Mouse (Mus musculus): Measurements from ENCODE around the gene Col6a3.
A peak's percentile ranks its signal among the peaks of the same experiment; 100 is the strongest.

Gene Col6a3

DNA sequence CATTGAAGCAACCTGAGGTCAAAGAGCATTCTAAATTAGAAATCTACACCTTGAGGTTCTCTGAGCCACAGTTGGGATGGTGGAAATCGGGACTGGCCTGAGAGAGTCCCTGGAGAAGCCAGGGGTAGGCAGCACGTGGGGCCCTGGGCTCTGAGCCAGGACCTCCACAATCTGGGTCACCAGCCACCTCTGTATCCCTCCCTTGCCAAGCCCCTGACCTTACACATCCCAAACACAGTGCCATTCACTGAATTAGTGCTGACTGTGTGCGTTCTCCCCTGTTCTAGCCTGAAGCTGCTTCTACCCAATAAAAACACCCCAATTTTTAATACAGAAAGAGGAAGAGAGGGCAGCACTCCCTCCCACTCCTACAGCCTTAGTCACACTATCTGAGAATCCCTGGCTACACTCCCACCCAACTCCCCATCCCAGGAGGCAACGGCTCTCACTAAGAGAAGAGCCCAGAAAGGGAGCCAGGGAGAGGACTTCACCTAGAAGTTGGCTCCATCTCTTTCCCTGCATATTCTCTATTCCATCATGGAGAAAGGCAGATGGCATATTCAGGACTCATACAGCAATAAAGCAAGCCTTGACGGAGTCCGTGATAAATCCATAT, 46.4 kb downstream of the Col6a3 start:
- no peak for DNase-seq (ENCODE audit: low spot score in 2 of 2)

DNA sequence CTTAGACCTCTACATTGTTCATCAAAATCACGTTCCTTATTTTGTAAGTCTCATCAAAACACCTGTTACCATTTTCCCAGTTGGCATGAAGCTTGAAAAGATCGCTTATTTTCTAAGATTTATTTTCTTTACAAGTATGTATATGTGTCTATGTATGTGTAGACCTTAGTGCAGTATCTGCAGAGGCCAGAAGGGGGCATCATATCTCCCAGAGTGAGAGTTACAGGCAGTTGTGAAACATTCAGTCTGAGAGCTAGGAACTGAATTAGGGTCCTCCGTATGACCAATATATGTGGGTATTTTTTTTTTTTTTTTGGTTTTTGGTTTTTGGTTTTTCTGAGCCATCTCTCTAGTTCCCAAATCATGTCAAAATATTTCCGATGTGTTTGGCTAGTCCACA, 50.4 kb downstream of the Col6a3 start:
- no peak for DNase-seq (ENCODE audit: low spot score in 2 of 2)

DNA sequence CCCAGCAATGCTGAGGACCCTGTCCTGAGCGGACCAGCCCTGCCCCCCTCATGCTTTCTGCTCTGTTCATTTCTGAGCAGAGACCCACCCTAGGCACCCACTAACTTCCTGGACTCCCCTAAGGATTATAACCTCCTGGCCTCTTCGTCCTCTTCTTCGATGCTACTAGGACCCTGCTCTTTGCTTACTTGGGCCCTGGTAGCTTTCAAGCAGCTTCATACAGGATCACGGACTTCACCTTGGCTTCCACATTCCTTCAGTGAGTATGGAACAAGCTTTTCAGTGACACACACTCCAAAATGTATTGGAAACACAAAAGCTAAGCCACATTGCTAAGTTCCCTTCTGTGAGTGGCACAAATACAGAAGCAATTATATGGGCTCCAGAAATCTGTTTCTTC, 52.8 kb downstream of the Col6a3 start:
- no peak for DNase-seq (ENCODE audit: low spot score in 2 of 2)

DNA sequence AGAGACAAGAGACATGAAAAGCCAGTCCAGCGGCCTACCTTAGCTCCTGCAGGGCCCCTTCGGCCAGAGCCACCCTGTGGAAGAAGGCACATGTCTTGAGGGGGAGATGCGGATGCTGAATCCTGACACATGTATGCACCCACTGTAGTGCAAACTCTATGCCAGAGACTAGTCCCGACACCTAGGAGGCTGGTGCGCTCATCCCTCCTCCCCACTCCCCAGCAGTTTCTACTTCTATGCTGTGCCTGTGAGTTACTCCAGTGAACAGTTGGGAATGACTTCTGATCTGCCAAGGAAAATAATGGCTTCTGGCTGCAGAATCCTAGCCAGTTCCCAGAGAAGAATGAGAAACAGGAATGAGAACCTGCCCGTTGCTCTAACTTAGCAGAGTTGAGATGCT, 54.3 kb downstream of the Col6a3 start:
- no peak for DNase-seq (ENCODE audit: low spot score in 2 of 2)

DNA sequence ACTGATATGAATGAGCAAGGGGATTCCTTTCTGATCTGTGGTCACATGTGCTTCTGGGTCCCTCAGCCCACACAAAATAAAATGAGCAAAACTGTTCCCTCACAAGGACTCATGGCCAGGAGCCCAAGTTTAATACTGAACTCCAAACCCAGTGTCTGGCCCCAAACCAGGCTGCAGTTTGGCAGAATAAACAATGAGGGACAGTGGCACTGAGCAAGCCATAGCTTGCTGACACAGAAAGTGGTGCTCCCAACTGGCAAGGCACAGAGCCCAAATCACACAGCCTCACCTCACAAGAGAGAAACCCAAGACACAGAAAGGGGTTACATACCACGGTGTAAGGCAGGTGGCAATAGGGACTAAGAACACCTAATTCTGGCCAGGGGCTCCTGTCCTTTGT, 63.3 kb downstream of the Col6a3 start:
- no peak for DNase-seq (ENCODE audit: low spot score in 2 of 2)

DNA sequence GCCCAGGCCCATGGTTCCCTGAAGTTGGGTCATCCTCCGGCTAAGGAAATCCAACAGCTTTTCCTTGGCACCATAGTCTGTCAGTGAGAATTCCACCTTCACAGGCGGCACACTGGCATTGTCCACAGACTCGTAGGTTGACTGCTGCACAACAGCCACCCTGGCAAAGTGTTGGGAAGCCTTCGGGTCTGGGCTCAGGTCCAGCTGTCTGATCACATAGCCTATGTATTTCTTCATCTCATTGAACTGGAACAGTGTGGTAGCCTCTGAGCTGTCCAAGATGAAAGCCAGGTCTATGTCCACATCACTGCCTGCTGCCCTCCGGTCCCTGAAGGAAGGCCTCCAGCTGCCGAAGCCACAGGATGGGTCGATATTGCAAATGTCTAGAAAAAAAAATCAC, 64.7 kb downstream of the Col6a3 start:
- no peak for DNase-seq (ENCODE audit: low spot score in 2 of 2)

DNA sequence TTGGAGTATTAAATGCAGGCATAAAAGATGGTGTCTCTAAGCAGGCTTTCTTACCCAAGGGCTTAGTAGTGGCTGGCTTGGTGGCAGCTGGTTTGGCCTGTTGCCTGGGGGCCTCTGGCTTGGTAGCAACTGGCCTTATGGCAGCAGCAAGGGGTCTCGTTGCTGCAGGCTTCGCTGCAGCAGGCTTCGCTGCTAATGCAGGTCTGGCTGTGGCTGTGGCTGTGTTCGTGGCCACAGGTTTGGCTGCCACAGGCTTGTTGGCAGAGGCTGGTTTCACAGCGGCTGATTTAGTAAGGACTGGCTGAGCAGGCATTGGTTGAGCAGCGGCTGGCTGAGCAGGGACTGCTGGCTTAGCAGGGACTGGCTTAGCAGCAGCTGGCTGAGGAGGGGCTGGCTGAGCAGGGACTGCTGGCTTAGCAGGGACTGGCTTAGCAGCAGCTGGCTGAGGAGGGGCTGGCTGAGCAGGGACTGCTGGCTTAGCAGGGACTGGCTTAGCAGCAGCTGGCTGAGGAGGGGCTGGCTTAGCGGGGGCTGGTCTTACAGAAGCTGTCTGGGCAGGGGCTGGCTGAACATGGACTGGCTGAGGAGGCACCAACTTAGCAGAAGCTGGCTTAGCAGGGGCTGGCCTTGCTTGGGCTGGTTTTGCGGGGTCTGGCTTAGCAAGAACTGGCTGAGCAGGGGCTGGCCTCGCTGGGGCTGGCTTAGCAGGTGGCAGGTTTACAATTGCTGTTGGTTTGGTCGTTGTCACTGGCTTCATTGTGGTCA, 68.1 kb downstream of the Col6a3 start:
- peak; percentile 22 to 37 for DNase-seq (ENCODE audit: low spot score in 2 of 2)

DNA sequence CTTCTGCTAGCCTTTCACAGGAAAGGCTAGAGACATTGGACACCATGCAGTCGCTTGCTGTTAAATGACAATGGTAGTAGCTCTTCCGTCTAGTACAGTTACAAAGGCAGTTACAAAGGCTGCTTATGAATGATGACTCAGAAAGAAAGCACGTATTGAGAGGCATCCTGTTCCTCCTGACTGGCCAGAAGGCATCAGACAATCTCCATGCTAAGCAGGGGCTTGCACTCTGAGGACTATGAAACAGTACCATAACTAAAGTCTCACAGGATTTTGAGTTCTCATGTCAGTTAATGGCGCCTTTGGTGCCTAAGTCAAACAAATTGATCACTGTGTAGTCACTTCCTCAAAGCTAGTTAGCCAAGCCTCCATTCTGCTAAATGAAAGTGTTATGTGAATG, 72.6 kb downstream of the Col6a3 start:
- no peak for DNase-seq (ENCODE audit: low spot score in 2 of 2)

DNA sequence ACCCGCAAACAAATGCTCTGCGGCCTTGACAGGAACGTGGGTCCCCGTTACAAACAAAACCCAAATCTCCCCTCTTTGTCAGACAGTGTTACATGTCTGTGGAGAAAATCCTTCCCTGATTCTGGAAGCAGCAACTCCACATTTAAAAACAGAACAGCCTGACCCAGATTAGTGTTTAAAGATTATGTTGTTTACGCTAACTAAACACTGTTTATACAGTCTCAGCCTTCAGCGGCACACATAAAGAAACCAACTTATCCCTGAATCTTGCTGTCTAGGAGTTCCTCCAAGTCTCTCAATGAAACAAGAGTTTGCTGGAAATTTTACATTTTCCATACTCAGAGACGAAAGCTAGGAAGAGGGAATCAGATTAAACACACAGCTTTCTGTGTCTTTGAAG, 73.7 kb downstream of the Col6a3 start:
- DNase-seq (ENCODE audit: low spot score in 2 of 2), result no peak

DNA sequence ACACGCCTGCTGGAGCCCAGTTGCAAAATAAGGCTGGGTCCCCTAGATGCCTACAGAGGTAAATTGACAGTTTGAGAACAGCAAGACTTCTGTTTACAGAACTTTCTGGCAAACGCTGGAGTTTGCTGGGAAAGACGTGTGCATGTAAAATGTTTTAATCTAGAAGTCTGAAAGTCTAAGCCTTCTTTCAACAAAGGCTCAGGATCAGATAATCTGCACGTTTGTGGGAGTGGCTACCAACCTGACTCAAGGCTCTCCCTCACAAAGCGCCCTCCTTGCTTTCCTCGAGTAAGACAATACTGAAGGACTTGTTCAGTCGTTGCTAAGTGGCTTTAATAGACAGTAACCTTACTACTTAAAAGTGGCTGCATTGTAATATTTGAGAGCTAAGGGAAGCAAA, 74.5 kb downstream of the Col6a3 start:
- no peak for DNase-seq (ENCODE audit: low spot score in 2 of 2)

DNA sequence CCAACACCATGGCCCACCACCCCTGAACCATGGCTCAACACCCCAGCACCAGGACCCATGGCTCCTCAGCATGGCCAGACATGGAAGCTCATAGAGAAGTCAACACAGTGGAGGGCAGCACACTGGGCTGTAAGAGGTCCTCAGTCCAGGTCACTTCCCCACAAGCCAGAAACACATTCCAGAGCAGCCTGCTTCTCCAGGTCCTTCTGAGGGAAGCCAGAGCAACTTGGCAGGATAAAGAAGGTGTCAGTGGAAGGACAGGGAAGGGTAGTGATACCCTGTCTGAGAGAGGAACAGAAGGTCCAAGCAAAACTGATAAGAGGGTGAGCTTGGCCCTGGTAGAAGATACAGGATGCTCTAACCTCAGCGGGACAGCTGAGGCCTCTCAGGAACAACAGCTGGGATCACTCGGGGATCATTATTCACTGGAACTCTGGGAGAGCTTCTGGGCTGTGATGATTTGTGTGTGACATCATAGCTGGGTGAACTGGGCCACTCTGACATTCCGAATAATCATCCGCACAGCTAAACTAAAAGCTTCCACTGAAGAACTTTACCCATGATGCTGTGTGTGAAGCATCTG, 85.6 kb downstream of the Col6a3 start:
- no peak for DNase-seq (ENCODE audit: low spot score in 2 of 2)

DNA sequence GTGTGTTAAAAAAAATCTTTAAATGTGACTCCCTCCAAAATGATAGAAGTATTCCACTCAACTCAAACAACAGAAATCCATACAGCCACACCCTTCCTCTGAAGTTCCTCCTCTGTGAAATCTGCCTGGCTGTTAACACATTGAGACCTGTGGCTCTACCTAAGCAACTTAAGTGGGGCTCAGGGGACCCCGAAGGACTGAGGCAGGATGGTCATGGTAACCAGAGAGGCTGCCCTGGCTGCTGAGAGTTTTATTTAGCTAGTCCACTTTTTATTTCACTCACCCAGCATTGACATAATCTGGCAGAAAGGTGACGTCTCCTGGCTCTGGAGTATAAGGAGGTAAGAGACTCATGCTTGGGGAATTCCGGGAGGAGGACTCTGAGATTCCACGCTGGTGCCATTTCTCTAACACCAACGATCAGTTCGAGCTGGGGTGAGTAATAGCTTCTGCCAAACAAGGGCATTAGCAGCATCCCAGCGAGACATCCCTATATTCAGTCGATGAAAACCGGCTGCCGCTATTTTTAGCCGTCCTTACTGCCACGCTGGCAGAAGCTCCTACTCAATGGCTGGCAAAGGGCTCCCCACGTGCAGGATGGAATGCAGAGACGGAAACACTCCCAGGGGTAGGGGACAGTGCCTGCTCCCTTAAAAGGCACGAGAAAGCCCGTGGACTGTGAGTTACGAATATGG, 89.8 kb downstream of the Col6a3 start:
- no peak for DNase-seq (ENCODE audit: low spot score in 2 of 2)

DNA sequence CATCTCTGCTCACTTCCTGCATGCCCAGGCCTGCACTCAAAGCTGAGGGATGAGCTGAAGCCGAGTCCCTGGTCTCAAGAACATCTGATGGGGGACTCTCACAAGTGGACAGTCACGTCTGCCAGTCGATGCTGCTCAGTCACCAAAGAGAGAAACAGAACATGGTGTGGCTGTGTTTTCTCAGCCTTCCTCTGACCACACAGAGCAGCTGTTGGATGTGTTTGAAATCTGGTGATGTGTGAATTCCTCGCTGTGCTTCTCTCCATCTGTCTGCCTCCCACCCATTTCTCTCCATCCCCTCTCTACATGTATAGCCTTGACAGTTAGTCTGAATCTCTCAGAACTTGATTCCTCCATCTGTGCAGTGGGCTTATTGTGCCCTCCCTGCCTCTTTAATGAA, 92.5 kb downstream of the Col6a3 start:
- no peak for DNase-seq (ENCODE audit: low spot score in 2 of 2)

DNA sequence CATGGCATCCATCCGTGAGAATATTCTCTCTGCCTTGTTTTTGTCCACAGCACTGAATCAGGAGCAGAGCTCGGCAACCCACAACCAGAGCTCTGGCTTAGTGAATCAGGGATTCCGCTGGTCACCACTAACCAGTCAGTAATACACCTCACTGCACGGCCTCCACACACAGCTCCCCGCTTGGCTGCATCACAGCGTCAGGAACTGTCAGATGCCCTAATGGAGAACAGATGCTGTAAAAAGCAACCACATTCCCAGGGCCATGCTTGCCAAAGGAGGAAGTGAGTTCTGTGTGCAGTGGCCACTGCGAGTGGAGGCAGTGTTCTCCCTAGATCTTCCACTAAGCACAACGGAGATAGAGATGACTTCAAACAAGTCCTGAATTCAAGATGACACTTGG, 93.6 kb downstream of the Col6a3 start:
- DNase-seq (ENCODE audit: low spot score in 2 of 2), result no peak

DNA sequence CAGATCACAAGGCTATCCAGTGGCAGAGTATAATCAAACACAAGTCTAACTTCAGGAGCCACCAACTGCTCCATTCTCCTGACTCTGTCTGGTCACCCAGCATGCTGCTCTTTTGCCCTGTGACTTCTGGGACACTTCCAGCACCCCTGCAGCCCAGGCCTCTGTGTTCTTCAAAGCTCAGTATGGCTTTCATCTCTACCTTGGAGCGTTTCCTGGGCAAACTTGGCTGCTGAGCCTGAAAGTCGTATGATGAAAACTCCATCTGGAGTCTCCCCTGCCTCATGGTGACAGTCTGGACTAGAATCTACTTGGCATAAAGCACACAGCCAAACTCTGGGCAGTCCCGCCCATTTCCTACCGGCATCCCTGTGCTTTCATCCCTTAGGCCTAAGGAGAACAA, 95.2 kb downstream of the Col6a3 start:
- DNase-seq (ENCODE audit: low spot score in 2 of 2), result no peak

DNA sequence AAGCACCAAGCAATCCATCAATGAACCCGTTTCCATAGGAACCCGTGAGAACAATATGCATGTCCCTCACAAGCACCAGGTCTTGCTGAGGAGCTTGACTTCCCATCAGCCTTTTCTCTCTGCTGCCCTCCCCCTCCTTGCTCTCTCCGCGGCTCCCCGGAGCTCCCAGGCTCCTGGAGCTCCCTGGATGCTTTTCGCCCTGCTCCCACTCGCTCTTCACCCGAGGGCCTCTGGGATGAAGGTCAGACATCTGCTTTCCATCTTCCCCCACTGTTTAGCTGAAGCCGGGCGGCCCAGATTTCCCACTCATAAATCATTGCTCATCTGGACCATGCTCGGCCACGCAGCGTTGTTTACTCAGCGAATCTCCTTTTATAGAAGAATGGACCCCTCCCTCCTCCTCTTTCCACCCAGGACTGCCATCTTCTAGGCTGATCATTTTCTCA, 99.8 kb downstream of the Col6a3 start:
- DNase-seq (ENCODE audit: low spot score in 2 of 2), result peak in 1 of 2 experiments; percentile 19

DNA sequence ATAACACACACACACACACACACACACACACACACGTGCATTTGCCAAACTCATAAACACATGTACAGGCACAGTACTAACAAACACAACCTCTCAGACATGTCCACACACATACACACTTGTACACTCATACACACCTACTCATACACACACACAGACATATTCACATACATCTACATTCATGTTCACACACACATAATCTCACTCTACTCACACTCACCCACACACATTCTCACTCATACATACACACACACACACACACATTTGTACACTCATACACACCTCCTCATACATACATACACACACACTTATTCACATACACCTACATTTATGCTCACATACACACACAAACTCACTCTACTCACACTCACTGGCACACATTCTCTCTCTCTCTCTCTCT, 100.3 kb downstream of the Col6a3 start:
- no peak for DNase-seq (ENCODE audit: low spot score in 2 of 2)

DNA sequence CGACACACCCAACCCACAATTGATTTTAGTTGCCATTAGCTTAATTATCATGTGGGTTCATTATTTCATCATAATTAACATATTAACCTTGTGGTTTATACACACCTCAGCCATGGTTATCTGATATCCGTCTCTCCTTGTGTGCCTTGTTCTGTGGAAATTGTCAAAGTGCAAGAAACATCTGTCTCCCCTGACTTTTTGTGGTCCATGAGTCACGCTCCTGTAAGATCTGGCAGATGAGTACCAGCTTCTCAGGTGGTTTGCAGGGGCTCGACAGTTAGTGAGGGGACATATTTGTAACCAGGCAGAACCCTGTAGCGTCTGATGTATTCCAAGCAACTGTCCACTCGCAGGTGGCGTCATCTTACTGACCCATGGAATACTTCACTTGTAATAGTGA, 101.1 kb downstream of the Col6a3 start:
- DNase-seq (ENCODE audit: low spot score in 2 of 2), result peak in 1 of 2 experiments; percentile 14

DNA sequence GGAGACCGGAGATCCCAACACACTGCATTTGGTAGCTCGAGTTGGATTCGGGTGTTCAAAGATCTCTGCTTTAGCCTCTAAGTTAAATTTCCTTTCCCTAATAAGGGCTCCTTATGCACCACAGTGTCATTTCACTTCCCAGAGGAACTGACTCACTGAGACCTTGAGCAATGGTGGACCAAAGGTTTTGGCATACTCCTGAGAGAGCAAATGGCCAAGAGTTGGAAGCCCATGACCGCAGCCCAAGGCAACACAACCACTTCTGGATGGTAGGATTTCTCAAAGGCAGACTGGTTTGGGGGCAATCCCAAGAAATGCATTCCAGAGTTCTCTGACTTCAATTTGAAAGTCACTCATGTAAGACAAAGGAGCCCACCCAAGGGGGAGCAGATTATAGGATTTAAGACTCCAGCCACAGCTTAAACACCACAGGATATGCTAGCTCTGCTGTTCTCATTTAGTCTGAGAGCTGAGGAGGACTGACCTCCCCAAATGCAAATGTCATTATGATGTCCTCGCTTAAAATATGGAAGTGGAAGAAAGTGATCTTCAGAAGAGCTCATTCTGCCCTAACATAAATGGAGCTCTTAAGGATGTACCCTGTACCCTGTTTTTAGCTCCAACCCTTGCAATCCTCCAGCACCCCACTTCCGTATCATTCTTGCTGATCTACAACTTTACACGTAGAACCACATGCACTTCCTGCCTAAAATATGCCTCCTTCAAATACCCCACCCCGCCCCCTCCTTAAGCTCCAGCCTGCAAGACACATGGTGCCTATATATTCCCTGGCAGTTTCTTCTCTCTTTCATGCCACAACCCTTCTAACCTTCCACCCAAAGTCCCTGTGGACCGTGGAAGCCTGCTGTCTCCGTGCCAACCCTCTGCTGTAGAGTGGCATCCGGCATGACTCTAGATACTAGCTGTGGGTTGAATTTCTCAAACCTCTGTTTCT, 103.3 kb downstream of the Col6a3 start:
- peak; percentile 59 to 68 for DNase-seq (ENCODE audit: low spot score in 2 of 2)

DNA sequence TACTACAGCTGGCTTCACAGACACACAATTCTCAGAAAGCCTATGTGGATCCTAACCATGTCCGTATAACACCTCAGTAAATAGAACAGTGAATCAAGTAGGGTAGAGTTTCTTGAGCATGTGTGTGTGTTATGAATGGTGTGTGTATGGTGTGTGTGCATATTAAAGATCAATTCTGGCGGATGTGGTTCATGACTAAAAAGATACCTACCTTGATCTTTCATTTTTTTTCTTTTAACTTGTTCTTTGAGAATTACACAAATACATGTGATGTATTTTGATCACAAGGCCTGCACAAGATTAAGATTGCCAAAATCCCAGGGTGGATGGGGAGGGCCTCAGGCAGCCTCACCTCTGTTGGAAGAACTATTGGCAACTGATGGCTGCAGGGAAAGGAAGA, 104.9 kb downstream of the Col6a3 start:
- DNase-seq (ENCODE audit: low spot score in 2 of 2), result no peak

DNA sequence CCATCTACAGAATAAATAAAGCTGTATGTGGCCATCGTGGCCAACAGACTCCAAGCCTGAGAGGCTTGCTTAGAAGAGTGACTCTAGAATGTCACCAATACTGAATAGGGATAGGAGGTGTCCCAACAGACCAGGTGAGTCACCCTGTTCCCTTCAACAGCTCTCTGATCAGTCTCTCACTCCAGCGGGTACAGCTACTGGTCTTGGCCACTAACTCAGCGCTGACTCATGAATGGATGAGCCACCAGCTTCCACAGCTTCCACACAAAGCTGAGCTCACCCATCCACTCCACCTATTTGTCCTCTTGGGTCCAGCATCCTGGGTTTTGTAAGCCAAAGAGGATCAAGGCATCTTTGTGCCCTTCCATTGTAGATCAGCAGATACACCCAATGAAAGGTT, 114.3 kb downstream of the Col6a3 start:
- DNase-seq (ENCODE audit: low spot score in 2 of 2), result no peak

DNA sequence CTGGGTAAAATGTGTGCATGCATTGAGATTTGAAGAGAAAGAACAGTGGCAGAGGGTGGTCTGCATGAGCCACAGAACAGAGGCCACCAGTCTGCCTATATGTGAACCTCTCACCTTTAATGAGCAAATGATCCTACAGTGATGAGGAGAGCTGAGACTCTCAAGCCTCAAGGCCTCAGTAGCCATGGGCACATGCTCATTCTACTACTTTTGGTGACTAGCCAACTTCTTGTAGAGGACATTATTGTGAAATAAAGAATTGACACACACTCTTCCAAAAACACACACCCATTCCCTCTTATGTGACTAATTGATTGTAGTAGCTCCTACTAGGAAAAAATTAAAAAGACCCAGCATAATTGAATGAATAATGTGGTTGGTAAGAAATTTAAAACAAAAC, 120.0 kb downstream of the Col6a3 start:
- DNase-seq (ENCODE audit: low spot score in 2 of 2), result no peak

Measured in thymus, postnatal 10 days (tissue).